In genomic region chr3:86539555-86540168, GRCm38 (mm10) we compare ENCODE assay signal across 11 mouse cellular contexts. TPM values are rescaled to one million over a fixed set of nuclear protein-coding genes. Genes with fewer than 3 reads are reported as not detected.
DNase-seq lines count a peak whose midpoint lies in the region; ATAC-seq and TF ChIP-seq lines count a peak whose summit lies in the region.
"Had no signal": no experiment of that assay in that cellular context is flagged by ENCODE, and none has a peak within 500 bp of the region (broad histone marks: within the 10 kb centered on the region; RNA-seq: fewer than 3 reads in every experiment).

No protein-coding gene starts in this region.

- H3K4me2 ChIP-seq in forebrain, embryonic 13.5 days: no peak overlapping the region
- H3K4me2 ChIP-seq in forebrain, postnatal 0 days (ENCODE audit: low read depth): no peak overlapping the region
- peak overlapping the region; percentile 2 for H3K4me2 ChIP-seq in embryonic facial prominence, embryonic 11.5 days (ENCODE audit: low read depth, low read length)
- peak overlapping the region; percentile 42 for H3K4me2 ChIP-seq in midbrain, embryonic 14.5 days (ENCODE audit: low read length)
- H3K4me2 ChIP-seq in forebrain, embryonic 14.5 days (ENCODE audit: low read length): no peak overlapping the region
- H3K4me2 ChIP-seq: heart, embryonic 15.5 days; stomach, embryonic 15.5 days had no signal

- no peak for TF ChIP-seq CTCF in forebrain, postnatal 0 days (IDR thresholded peaks at IDR 0.05; ENCODE audit: low read depth)

- H3K27me3 ChIP-seq in forebrain, embryonic 13.5 days: peaks cover 58% of the 10 kb centered on the region
- peaks cover 34% of the 10 kb centered on the region for H3K27me3 ChIP-seq in forebrain, postnatal 0 days (ENCODE audit: insufficient read depth, low read length)
- no peaks in the 10 kb centered on the region for H3K27me3 ChIP-seq in embryonic facial prominence, embryonic 11.5 days (ENCODE audit: control insufficient read depth, insufficient read depth, low read length)
- H3K27me3 ChIP-seq in limb, embryonic 10.5 days (ENCODE audit: low read depth, poor library complexity, severe bottlenecking): no peaks in the 10 kb centered on the region
- no peaks in the 10 kb centered on the region for H3K27me3 ChIP-seq in midbrain, embryonic 14.5 days (ENCODE audit: control insufficient read depth, insufficient read depth, low read length)
- peaks cover 42% of the 10 kb centered on the region for H3K27me3 ChIP-seq in forebrain, embryonic 14.5 days (replicated peaks; ENCODE audit: control insufficient read depth, insufficient read depth, low read length)
- H3K27me3 ChIP-seq: stomach, embryonic 15.5 days had no signal

- 0 out of 2 replicates have a peak, but pooled peaks have one; percentile 21 for ATAC-seq in forebrain, embryonic 13.5 days
- ATAC-seq in forebrain, postnatal 0 days: no peak
- ATAC-seq in embryonic facial prominence, embryonic 11.5 days (replicated peaks; ENCODE audit: insufficient number of reproducible peaks, low FRiP score, low TSS enrichment, low read depth): peak; percentile 75
- ATAC-seq in midbrain, embryonic 14.5 days (ENCODE audit: low FRiP score, low TSS enrichment): peak; percentile 37; the same call in 1 of the 2 replicates
- ATAC-seq in forebrain, embryonic 14.5 days: no peak

- intact Hi-C loops in heart, postnatal 14 days (cut with DNase I): no loop called here

- DNase-seq in forebrain, postnatal 0 days: no peak
- DNase-seq in embryonic facial prominence, embryonic 11.5 days (ENCODE audit: low spot score): peak; percentile 78
- peak; percentile 38 for DNase-seq in limb, embryonic 10.5 days (ENCODE audit: low spot score)
- DNase-seq in midbrain, embryonic 14.5 days: peak; percentile 64
- no peak for DNase-seq in adrenal gland, adult 18-20 months (ENCODE audit: low spot score in 2 of 2)
- DNase-seq in heart, postnatal 14 days: no peak
- no peak for DNase-seq in forebrain, embryonic 14.5 days (ENCODE audit: low spot score)
- DNase-seq: left cerebral cortex, postnatal 4 days had no signal

- no peak overlapping the region for H3K9ac ChIP-seq in forebrain, embryonic 13.5 days
- H3K9ac ChIP-seq in forebrain, postnatal 0 days: no peak overlapping the region
- H3K9ac ChIP-seq in embryonic facial prominence, embryonic 11.5 days (replicated peaks; ENCODE audit: low read length): 0 out of 2 replicates have a peak overlapping the region, but pooled peaks have one; percentile 14
- no peak overlapping the region for H3K9ac ChIP-seq in midbrain, embryonic 14.5 days (replicated peaks; ENCODE audit: low read length)
- H3K9ac ChIP-seq in forebrain, embryonic 14.5 days (ENCODE audit: low read length): no peak overlapping the region
- H3K9ac ChIP-seq: heart, embryonic 15.5 days; stomach, embryonic 15.5 days had no signal

- H3K4me3 ChIP-seq in forebrain, embryonic 13.5 days: no peak overlapping the region
- no peak overlapping the region for H3K4me3 ChIP-seq in forebrain, postnatal 0 days (ENCODE audit: low read depth, low read length)
- H3K4me3 ChIP-seq in embryonic facial prominence, embryonic 11.5 days (ENCODE audit: low read depth, low read length): no peak overlapping the region
- H3K4me3 ChIP-seq in limb, embryonic 10.5 days: peak overlapping the region; percentile 14; the same call in 1 of the 2 replicates
- no peak overlapping the region for H3K4me3 ChIP-seq in midbrain, embryonic 14.5 days (replicated peaks; ENCODE audit: low read depth, low read length)
- no peak overlapping the region for H3K4me3 ChIP-seq in forebrain, embryonic 14.5 days (ENCODE audit: low read depth, low read length)
- H3K4me3 ChIP-seq: heart, embryonic 15.5 days; stomach, embryonic 15.5 days had no signal

- no peaks in the 10 kb centered on the region for H3K9me3 ChIP-seq in forebrain, embryonic 13.5 days (replicated peaks)
- no peaks in the 10 kb centered on the region for H3K9me3 ChIP-seq in forebrain, postnatal 0 days (ENCODE audit: low read length)
- H3K9me3 ChIP-seq in embryonic facial prominence, embryonic 11.5 days (replicated peaks; ENCODE audit: control insufficient read depth, low read length): no peaks in the 10 kb centered on the region
- no peaks in the 10 kb centered on the region for H3K9me3 ChIP-seq in limb, embryonic 10.5 days (replicated peaks)
- no peaks in the 10 kb centered on the region for H3K9me3 ChIP-seq in midbrain, embryonic 14.5 days (ENCODE audit: control insufficient read depth, low read length)
- H3K9me3 ChIP-seq in forebrain, embryonic 14.5 days (replicated peaks; ENCODE audit: control insufficient read depth, low read length): no peaks in the 10 kb centered on the region
- H3K9me3 ChIP-seq: heart, embryonic 15.5 days; stomach, embryonic 15.5 days had no signal

- 25% methylated on average over 11 of the region's 11 CpGs for WGBS in forebrain, embryonic 13.5 days
- 40% methylated on average over 11 of the region's 11 CpGs for WGBS in forebrain, postnatal 0 days
- WGBS in embryonic facial prominence, embryonic 11.5 days: 7% methylated on average over 11 of the region's 11 CpGs
- WGBS in limb, embryonic 10.5 days: 50% methylated on average over 11 of the region's 11 CpGs
- 5% methylated on average over 11 of the region's 11 CpGs for WGBS in midbrain, embryonic 14.5 days
- 31% methylated on average over 11 of the region's 11 CpGs for WGBS in forebrain, embryonic 14.5 days

- H3K27ac ChIP-seq in forebrain, embryonic 13.5 days: no peak overlapping the region
- no peak overlapping the region for H3K27ac ChIP-seq in forebrain, postnatal 0 days (ENCODE audit: low read depth, low read length)
- H3K27ac ChIP-seq in embryonic facial prominence, embryonic 11.5 days (replicated peaks; ENCODE audit: low read depth, low read length): peak overlapping the region; percentile 66; the same call in 1 of the 2 replicates
- peak overlapping the region; percentile 78 for H3K27ac ChIP-seq in limb, embryonic 10.5 days
- H3K27ac ChIP-seq in midbrain, embryonic 14.5 days (replicated peaks; ENCODE audit: low read depth, low read length): peak overlapping the region; percentile 62
- no peak overlapping the region for H3K27ac ChIP-seq in forebrain, embryonic 14.5 days (ENCODE audit: low read depth, low read length)
- H3K27ac ChIP-seq: heart, embryonic 15.5 days; stomach, embryonic 15.5 days had no signal

- H3K36me3 ChIP-seq in forebrain, embryonic 13.5 days (ENCODE audit: poor library complexity, severe bottlenecking): no peaks in the 10 kb centered on the region
- H3K36me3 ChIP-seq in forebrain, postnatal 0 days (ENCODE audit: insufficient read depth): no peaks in the 10 kb centered on the region
- no peaks in the 10 kb centered on the region for H3K36me3 ChIP-seq in embryonic facial prominence, embryonic 11.5 days (replicated peaks; ENCODE audit: control insufficient read depth, insufficient read depth, low read depth, low read length)
- H3K36me3 ChIP-seq in limb, embryonic 10.5 days: no peaks in the 10 kb centered on the region
- no peaks in the 10 kb centered on the region for H3K36me3 ChIP-seq in midbrain, embryonic 14.5 days (ENCODE audit: control insufficient read depth, insufficient read depth, low read length)
- H3K36me3 ChIP-seq in forebrain, embryonic 14.5 days (ENCODE audit: control insufficient read depth, insufficient read depth, low read length): no peaks in the 10 kb centered on the region
- H3K36me3 ChIP-seq: heart, embryonic 15.5 days; stomach, embryonic 15.5 days had no signal

- H3K4me1 ChIP-seq in forebrain, embryonic 13.5 days: peaks cover 3% of the 10 kb centered on the region; the same call in 1 of the 2 replicates
- no peaks in the 10 kb centered on the region for H3K4me1 ChIP-seq in forebrain, postnatal 0 days (ENCODE audit: insufficient read depth)
- H3K4me1 ChIP-seq in embryonic facial prominence, embryonic 11.5 days (ENCODE audit: control insufficient read depth, insufficient read depth, low read length): no peaks in the 10 kb centered on the region
- H3K4me1 ChIP-seq in limb, embryonic 10.5 days: peaks cover 67% of the 10 kb centered on the region
- peaks cover 27% of the 10 kb centered on the region for H3K4me1 ChIP-seq in midbrain, embryonic 14.5 days (ENCODE audit: control insufficient read depth, insufficient read depth, low read length)
- no peaks in the 10 kb centered on the region for H3K4me1 ChIP-seq in forebrain, embryonic 14.5 days (ENCODE audit: control insufficient read depth, insufficient read depth, low read length)
- H3K4me1 ChIP-seq: heart, embryonic 15.5 days; stomach, embryonic 15.5 days had no signal

RNA-seq across cellular contexts. Expression of gene Mab21l2, which starts 8.8 kb away (rescaled TPM):
- 4.6 and 6.7 TPM in 2 replicates for polyA plus RNA-seq in forebrain, embryonic 13.5 days (2015; fragmentation: Nextera tagmentation; extraction: Ambion mirVana)
- 1.3 and 2.3 TPM in 2 replicates for total RNA-seq in forebrain, postnatal 0 days (2014; rRNA removed)
- polyA plus RNA-seq in forebrain, postnatal 0 days (2015; fragmentation: Nextera tagmentation; extraction: Ambion mirVana): 1.0 and 2.4 TPM in 2 replicates
- polyA plus RNA-seq in embryonic facial prominence, embryonic 11.5 days (2014; fragmentation: Nextera tagmentation; extraction: Ambion mirVana): 156 and 171 TPM in 2 replicates
- 104 and 235 TPM in 2 replicates for polyA plus RNA-seq in limb, embryonic 10.5 days (2016; fragmentation: Nextera tagmentation; extraction: Ambion mirVana)
- polyA plus RNA-seq in midbrain, embryonic 14.5 days (2014; fragmentation: Nextera tagmentation; extraction: Ambion mirVana): 88.5 and 106 TPM in 2 replicates
- 10 to 100 TPM in 1 of 2 experiments, 1 to 10 TPM in 1; 8.9 to 13.1 TPM for total RNA-seq in adrenal gland, adult 18-20 months (2021)
- total RNA-seq in heart, postnatal 14 days (2021): under 1 TPM; 0.12 to 0.14 TPM
- polyA plus RNA-seq in forebrain, embryonic 14.5 days (2014; fragmentation: Nextera tagmentation; extraction: Ambion mirVana): 2.9 and 3.0 TPM in 2 replicates

Comparison
In these comparisons a context has a peak if more than half of its experiments do, and no peak if none do; other contexts are left out.
1. ATAC-seq: peak in forebrain, embryonic 13.5 days (single experiment), embryonic facial prominence, embryonic 11.5 days (single experiment) and midbrain, embryonic 14.5 days (single experiment); none in forebrain, postnatal 0 days (single experiment) and forebrain, embryonic 14.5 days (single experiment).
2. H3K27ac ChIP-seq: peak in embryonic facial prominence, embryonic 11.5 days (single experiment), limb, embryonic 10.5 days (single experiment) and midbrain, embryonic 14.5 days (single experiment); none in forebrain, embryonic 13.5 days (single experiment), forebrain, postnatal 0 days (single experiment) and forebrain, embryonic 14.5 days (single experiment).
3. H3K4me2 ChIP-seq: peak in embryonic facial prominence, embryonic 11.5 days (single experiment) and midbrain, embryonic 14.5 days (single experiment); none in forebrain, embryonic 13.5 days (single experiment), forebrain, postnatal 0 days (single experiment) and forebrain, embryonic 14.5 days (single experiment).
4. DNase-seq: peak in embryonic facial prominence, embryonic 11.5 days (single experiment), limb, embryonic 10.5 days (single experiment) and midbrain, embryonic 14.5 days (single experiment); none in forebrain, postnatal 0 days (single experiment), adrenal gland, adult 18-20 months (0 of 2), heart, postnatal 14 days (0 of 2) and forebrain, embryonic 14.5 days (single experiment).
5. RNA of gene Mab21l2, which starts 8.8 kb away (polyA plus RNA-seq): 104 to 235 TPM in limb, embryonic 10.5 days, 156 to 171 TPM in embryonic facial prominence, embryonic 11.5 days and 88.5 to 106 TPM in midbrain, embryonic 14.5 days; 4.6 to 6.7 TPM in forebrain, embryonic 13.5 days, 2.9 to 3.0 TPM in forebrain, embryonic 14.5 days and 1.0 to 2.4 TPM in forebrain, postnatal 0 days; every median in the first group is over 10 times any median in the second.